Mouse (Mus musculus): ENCODE measurements around the gene Atp8b2. TPM values are rescaled to one million over a fixed set of nuclear protein-coding genes. Genes with fewer than 3 reads are reported as not detected.

Atp8b2 gene
- total and polyA plus RNA-seq, 3 experiments = 33.2 to 44.4 (median 35.8) TPM

DNA sequence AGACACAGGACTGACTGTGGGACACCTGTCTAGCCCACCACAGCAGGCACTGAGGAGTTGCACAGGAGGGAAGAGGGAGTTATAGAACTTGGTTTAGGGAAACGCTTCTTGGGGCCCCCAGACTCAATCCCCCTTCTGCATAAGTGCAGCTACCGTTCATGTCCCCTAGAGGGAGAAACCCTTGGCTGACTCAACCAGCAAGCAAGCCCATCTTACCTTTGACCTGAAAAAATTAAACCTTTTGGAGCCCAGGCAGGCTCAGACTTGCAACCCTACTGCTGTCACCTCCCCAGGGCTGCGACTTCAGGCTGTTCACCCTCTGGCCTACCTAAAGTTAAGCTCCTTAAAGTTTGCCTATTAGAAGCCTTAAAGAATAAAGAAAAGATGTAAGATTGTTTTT, 45.9 kb downstream of the Atp8b2 start:
- no peak overlapping the region for H3K27ac ChIP-seq (ENCODE audit: insufficient read depth, low read depth)
- no peaks in the 10 kb centered on the region for H3K36me3 ChIP-seq (replicated peaks in 1 of 2; ENCODE audit: control insufficient read depth in 1 of 2, insufficient read depth in 1 of 2, low read length in 1 of 2)
- dilution Hi-C loops (cut with MboI; ENCODE audit: extremely low pct_ligation_motif_present, extremely low pct_unique_long_range_greater_than_20kb, low sequenced_read_pairs) (no loop called here), in situ Hi-C loops (cut with MboI; ENCODE audit: low pct_ligation_motif_present, low pct_unique_long_range_greater_than_20kb, low sequenced_read_pairs) (no loop called here)
- peak in 1 of 2 experiments; percentile 23; a peak in 2 of 4 replicates for TF ChIP-seq CTCF (conservative IDR thresholded peaks at IDR 0.05 in 1 of 2, IDR thresholded peaks at IDR 0.05 in 1 of 2; ENCODE audit: low read depth in 2 of 2, low read length in 2 of 2)
- TF ChIP-seq SMC3 (IDR thresholded peaks at IDR 0.05; ENCODE audit: low read depth, low read length) = peak; percentile 5; the same call in 1 of the 2 replicates
- TF ChIP-seq BHLHE40 (IDR thresholded peaks at IDR 0.05; ENCODE audit: low read depth, low read length) = no peak
- peak; percentile 76; the same call in 1 of the 2 replicates for TF ChIP-seq CHD1 (IDR thresholded peaks at IDR 0.05; ENCODE audit: low read depth, low read length)
- no peak overlapping the region for H3K4me2 ChIP-seq (ENCODE audit: insufficient read depth, low read depth, poor library complexity, severe bottlenecking)
- DNase-seq (ENCODE audit: extremely low read depth) = no peak
- H3K9me3 ChIP-seq (replicated peaks; ENCODE audit: low read length) = peaks cover 3% of the 10 kb centered on the region
- peaks cover 9 to 16% of the 10 kb centered on the region in 2 experiments; a peak in 3 of 4 replicates for H3K4me1 ChIP-seq (ENCODE audit: control insufficient read depth in 1 of 2, insufficient read depth in 2 of 2)
- no peak overlapping the region for H3K9ac ChIP-seq (ENCODE audit: insufficient read depth, low read depth)
- H3K4me3 ChIP-seq (replicated peaks in 1 of 3; ENCODE audit: low read depth in 2 of 3, low read length in 2 of 3, poor library complexity in 1 of 3) = no peak overlapping the region
- H3K79me2 ChIP-seq (replicated peaks; ENCODE audit: control insufficient read depth, extremely low read depth, insufficient read depth, poor library complexity, severe bottlenecking) = no peaks in the 10 kb centered on the region
- peaks cover 23% of the 10 kb centered on the region for H3K27me3 ChIP-seq (replicated peaks)

DNA sequence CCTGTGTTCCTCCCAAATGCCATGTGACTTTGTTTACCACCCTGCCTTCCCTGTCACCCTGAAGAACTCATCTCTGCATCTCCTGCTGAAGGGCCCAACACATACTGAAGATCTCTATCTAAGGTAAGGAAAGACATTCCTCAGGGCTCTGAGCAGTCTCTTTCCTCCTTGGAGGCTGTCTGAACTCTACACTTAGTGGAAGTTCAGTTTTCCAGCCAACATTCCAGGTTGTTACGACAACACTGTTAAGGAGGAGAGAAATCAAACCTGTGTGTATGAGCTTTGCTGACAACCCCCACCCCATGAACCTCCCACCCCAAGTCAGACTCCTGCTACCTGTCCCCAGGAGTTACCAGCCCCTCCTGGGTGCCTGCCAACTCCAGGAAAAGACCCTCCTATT, 46.7 kb downstream of the Atp8b2 start:
- peaks cover 2% of the 10 kb centered on the region for H3K9me3 ChIP-seq (replicated peaks; ENCODE audit: low read length)
- H3K79me2 ChIP-seq (replicated peaks; ENCODE audit: control insufficient read depth, extremely low read depth, insufficient read depth, poor library complexity, severe bottlenecking) = no peaks in the 10 kb centered on the region; the same call in 1 of the 2 replicates
- H3K36me3 ChIP-seq (replicated peaks in 1 of 2; ENCODE audit: control insufficient read depth in 1 of 2, insufficient read depth in 1 of 2, low read length in 1 of 2) = no peaks in the 10 kb centered on the region
- in situ Hi-C loops (cut with MboI; ENCODE audit: low pct_ligation_motif_present, low pct_unique_long_range_greater_than_20kb, low sequenced_read_pairs) (no loop called here), dilution Hi-C loops (cut with MboI; ENCODE audit: extremely low pct_ligation_motif_present, extremely low pct_unique_long_range_greater_than_20kb, low sequenced_read_pairs) (no loop called here)
- H3K27me3 ChIP-seq (replicated peaks) = peaks cover 28% of the 10 kb centered on the region
- TF ChIP-seq UBTF (IDR thresholded peaks at IDR 0.05; ENCODE audit: low read depth, low read length) = no peak
- TF ChIP-seq RAD21 (IDR thresholded peaks at IDR 0.05; ENCODE audit: low read depth, low read length) = no peak
- TF ChIP-seq MAX (IDR thresholded peaks at IDR 0.05; ENCODE audit: low read length) = no peak
- no peak for TF ChIP-seq NRF1 (IDR thresholded peaks at IDR 0.05; ENCODE audit: low read depth, low read length)
- no peak for TF ChIP-seq SIN3A (IDR thresholded peaks at IDR 0.05; ENCODE audit: low read length)
- TF ChIP-seq USF2 (conservative IDR thresholded peaks at IDR 0.05; ENCODE audit: low read depth, low read length) = no peak
- TF ChIP-seq JUN (IDR thresholded peaks at IDR 0.05; ENCODE audit: insufficient read depth, low read depth, low read length) = no peak
- TF ChIP-seq NELFE (IDR thresholded peaks at IDR 0.05; ENCODE audit: low read depth, low read length) = no peak
- no peak for TF ChIP-seq ZKSCAN1 (IDR thresholded peaks at IDR 0.05; ENCODE audit: borderline replicate concordance, low read depth, low read length)
- no peak for TF ChIP-seq EP300 (IDR thresholded peaks at IDR 0.05; ENCODE audit: low read length)
- no peak for TF ChIP-seq PAX5 (IDR thresholded peaks at IDR 0.05; ENCODE audit: low read length)
- no peak for TF ChIP-seq USF1 (IDR thresholded peaks at IDR 0.05; ENCODE audit: low read depth, low read length)
- no peak for TF ChIP-seq E2F4 (IDR thresholded peaks at IDR 0.05; ENCODE audit: insufficient replicate concordance, low read depth, low read length)
- TF ChIP-seq SMC3 (IDR thresholded peaks at IDR 0.05; ENCODE audit: low read depth, low read length) = no peak
- no peak for TF ChIP-seq CTCF (conservative IDR thresholded peaks at IDR 0.05 in 1 of 2, IDR thresholded peaks at IDR 0.05 in 1 of 2; ENCODE audit: low read depth in 2 of 2, low read length in 2 of 2)
- no peak for TF ChIP-seq ELF1 (IDR thresholded peaks at IDR 0.05; ENCODE audit: low read depth, low read length)
- TF ChIP-seq MAZ (IDR thresholded peaks at IDR 0.05; ENCODE audit: low read depth, low read length) = no peak
- no peak for TF ChIP-seq BHLHE40 (IDR thresholded peaks at IDR 0.05; ENCODE audit: low read depth, low read length)
- TF ChIP-seq TBP (conservative IDR thresholded peaks at IDR 0.05; ENCODE audit: low read depth, low read length) = no peak
- TF ChIP-seq MYC (IDR thresholded peaks at IDR 0.05; ENCODE audit: low read depth, low read length) = no peak
- no peak overlapping the region for H3K27ac ChIP-seq (ENCODE audit: insufficient read depth, low read depth)
- no peak overlapping the region for H3K4me2 ChIP-seq (ENCODE audit: insufficient read depth, low read depth, poor library complexity, severe bottlenecking)
- DNase-seq (ENCODE audit: extremely low read depth) = no peak
- no peak overlapping the region for H3K4me3 ChIP-seq (replicated peaks in 1 of 3; ENCODE audit: low read depth in 2 of 3, low read length in 2 of 3, poor library complexity in 1 of 3)
- H3K9ac ChIP-seq (ENCODE audit: insufficient read depth, low read depth) = no peak overlapping the region
- H3K4me1 ChIP-seq (ENCODE audit: control insufficient read depth in 1 of 2, insufficient read depth in 2 of 2) = peaks cover 9 to 23% of the 10 kb centered on the region in 2 experiments; a peak in 3 of 4 replicates

All from CH12.LX (cell line).